Mouse (Mus musculus): Measurements from ENCODE around the gene Coq4.

Coq4 gene

DNA sequence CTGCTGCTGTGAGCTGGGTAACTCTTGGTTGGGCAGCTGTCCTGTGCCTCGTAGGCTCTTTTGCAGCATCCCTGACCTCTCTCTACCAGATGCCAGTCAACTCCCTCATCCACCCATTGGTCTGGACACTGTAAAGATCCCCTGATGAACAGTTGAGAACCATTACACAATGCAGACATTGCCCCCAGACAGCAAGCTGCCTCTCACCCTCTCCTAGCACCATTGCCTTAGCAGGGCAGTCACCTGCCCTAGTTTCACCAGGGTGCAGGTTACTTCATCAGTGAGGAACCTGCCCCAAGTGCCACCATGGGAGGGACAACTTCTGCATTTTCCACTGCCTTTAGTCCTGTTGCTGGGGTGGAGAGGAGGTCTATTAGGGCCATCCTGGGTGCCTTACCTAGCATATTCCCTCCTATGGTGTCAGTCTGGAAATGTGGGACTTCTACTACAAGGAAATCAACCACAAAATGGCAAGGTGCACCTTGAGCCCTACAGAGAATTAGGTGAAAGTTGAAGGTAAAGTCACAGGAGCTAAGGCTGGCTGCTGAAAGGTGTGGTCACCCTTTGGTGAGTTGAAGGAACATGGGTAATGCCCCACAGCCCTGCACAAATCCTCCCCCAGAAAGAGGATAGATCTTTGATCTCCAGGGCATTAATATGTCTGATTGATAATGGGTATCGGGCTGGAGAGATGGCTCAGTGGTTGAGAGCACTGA, 5.6 kb downstream of the Coq4 start:
- no peak for DNase-seq (ENCODE audit: low spot score in 2 of 2)

DNA sequence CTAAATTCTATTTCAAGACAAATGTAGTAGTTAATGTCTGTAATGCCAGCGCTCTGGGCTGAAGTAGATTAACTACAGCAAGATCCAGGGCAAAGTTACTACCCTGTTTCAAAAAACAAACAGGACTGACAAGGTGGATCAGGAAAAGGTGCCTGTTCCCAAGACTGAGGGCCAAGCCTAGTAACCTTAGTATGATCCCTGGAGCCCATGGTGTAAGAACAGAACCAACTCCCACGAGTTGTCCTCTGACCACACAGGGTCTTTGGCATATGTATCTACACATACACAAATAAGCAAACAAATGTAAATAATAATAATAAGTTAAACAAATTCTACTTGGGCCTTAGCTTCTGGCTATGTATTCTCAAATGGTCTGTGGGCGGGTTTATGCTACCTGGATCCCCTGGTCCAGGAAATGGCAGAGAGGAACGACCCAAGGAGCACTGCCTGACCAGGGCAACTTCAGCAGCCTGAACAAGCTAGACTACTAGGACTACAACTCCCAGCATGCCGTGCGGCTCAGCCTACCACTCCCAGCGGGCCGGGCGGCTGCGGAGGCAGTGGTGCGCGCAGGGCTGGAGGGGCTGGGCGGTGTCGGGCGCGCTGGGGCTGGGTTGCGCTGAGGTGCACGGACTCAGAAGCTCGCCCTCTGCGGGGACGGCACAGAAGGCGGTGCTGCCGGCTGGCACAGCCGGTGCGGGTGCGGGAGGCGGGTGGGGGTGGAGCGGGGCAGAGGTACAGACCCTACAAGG, 15.0 kb downstream of the Coq4 start, which contains the start of gene Slc27a4:
Gene Slc27a4 (plus strand): TSS at position 560 of the 752 bp plus-strand sequence.
- DNase-seq (ENCODE audit: low spot score in 2 of 2) = peak; percentile 95

DNA sequence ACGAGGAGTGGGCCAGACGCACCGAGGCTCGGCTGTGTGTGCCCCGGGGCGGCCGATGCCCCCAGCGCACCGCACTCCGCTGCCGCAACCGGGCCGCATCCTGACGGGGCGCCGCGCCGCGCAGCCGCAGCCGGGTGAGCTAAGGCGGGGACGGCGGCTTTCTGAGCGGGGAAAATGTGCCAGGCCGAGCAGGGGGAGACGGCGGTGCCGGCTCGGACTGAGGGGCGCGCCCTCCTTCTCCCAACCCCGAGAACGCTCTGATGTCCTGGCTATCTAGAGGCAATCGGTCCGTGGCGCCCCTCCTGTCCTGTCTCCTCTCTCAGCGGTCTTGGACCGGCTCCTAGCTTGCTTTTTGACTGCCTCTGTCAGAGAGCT, 15.5 kb downstream of the Coq4 start:
- no peak for DNase-seq (ENCODE audit: low spot score in 2 of 2)

DNA sequence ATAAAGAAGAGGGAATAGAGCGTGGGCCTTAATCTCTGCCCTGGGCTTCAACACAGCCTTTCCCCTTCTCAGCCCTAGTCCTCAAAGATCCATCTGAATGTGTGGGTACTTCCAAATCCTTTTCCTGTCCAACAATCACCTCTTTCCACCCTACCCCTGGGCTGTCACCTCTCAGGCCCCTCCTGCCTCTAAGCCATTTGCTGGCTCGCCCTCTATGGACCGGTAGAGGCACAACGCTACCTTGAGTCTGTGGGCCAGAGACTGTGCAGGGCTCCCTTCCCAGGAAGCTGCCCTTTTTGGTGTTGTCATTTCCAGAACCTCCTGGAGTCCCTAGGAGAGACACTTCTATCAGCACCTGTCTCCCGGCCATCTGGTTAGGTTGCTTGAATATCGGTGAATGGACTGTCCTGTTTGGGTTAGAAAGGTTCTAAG, 16.1 kb downstream of the Coq4 start:
- DNase-seq (ENCODE audit: low spot score in 2 of 2) = peak in 1 of 2 experiments; percentile 17

DNA sequence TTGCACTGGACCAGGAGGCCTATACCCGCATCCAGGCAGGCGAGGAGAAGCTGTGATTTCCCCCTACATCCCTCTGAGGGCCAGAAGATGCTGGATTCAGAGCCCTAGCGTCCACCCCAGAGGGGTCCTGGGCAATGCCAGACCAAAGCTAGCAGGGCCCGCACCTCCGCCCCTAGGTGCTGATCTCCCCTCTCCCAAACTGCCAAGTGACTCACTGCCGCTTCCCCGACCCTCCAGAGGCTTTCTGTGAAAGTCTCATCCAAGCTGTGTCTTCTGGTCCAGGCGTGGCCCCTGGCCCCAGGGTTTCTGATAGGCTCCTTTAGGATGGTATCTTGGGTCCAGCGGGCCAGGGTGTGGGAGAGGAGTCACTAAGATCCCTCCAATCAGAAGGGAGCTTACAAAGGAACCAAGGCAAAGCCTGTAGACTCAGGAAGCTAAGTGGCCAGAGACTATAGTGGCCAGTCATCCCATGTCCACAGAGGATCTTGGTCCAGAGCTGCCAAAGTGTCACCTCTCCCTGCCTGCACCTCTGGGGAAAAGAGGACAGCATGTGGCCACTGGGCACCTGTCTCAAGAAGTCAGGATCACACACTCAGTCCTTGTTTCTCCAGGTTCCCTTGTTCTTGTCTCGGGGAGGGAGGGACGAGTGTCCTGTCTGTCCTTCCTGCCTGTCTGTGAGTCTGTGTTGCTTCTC, 28.5 kb downstream of the Coq4 start:
- DNase-seq (ENCODE audit: low spot score in 2 of 2) = no peak

DNA sequence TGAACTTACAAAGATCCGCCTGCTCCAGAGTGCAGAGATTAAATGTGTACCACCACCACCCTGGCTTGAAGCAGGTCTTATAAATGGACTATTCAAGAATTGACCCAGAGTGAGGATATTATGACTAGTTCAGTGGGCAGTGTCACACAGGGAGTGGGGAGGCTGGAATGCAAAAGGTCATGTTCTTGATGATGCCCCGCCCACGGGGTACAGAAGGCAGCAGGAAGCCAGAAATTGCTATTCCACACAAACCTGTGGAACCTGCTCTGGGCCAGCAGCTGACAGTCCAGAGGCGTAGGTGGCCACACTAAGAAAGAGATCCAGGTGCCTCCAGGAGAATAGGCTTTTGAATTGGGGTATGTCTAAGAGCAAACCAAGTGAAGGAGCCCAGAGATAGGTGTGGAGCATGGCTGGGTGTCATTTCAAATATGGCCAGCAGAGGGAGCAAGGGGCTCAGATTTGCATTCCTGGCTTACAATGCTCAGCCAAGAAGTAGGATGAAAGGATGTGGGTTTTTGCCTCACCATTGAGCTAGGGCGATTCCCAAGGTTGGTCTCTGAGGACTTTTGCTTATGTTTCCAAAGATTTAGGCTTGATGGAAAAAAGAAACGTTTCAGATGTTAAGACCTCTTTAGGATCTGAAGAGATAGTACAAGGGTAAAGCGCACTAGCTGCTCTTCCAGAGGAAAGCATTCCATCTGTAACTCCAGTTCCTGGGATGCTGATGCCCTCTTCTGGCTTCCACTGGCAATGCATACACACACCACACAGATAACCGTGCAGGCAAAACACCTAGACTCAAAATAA, 30.3 kb downstream of the Coq4 start:
- peak; percentile 48 to 57 for DNase-seq (ENCODE audit: low spot score in 2 of 2)

DNA sequence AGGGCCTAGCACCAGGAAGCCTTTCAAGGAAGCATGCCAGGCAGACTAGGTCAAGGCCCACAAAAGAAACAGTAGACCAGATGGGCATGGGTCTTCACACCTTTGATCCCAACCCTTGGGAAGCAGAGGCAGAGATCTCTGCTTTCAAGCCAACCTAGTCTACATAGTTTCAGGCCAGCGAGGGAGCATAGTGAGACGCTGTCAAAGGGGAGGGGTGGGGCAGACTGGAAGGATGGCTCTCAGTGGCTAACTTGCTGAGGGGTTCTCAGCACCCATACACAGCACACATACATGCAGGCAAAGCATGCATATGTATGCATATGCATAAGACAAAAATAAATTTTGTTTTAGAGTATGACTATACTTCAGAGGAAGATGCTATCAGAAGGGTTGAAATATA, 32.1 kb downstream of the Coq4 start:
- no peak for DNase-seq (ENCODE audit: low spot score in 2 of 2)

DNA sequence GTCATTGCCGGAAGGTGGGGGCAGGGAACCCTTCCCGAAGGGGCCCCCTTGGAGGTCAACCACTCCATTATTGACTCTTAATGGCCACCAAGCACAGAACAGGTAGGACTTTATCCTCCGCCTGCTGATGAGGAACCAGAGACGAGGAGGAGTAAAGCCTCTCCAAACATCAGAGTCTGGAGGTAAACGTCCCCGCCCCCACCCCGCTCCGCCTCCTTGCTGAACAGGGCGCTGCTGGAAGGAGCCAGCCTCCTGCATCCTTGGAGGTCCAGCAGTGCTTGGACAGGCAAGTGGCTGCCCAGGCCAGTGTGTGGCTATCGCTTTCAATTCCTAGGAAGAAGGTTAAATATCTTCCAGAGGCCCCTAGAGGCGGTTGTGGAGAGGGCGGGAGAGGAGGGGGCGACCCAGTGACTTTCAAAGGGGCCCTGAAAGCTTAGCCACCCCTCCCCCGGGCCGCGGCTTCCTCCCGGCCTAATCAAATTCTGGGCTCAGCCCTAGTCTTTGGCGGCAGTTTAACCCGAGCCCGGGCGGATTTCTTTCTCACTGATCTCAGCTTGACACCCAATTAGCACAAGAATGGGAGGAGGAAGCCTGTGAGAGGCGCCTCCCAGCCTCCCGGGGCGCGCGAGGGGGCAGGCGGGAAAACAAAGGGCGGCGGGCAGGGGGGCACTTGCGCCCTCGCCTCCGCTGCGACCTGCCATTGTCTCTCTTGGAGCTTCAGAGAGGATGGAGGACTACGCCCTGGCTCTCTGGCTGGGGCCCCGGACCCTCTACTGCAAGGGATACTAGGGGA, 32.9 kb downstream of the Coq4 start, which contains the start of gene Urm1:
Gene Urm1 (plus strand): TSS at position 51 of the 793 bp plus-strand sequence.
- peak; percentile 68 to 72 for DNase-seq (ENCODE audit: low spot score in 2 of 2)

DNA sequence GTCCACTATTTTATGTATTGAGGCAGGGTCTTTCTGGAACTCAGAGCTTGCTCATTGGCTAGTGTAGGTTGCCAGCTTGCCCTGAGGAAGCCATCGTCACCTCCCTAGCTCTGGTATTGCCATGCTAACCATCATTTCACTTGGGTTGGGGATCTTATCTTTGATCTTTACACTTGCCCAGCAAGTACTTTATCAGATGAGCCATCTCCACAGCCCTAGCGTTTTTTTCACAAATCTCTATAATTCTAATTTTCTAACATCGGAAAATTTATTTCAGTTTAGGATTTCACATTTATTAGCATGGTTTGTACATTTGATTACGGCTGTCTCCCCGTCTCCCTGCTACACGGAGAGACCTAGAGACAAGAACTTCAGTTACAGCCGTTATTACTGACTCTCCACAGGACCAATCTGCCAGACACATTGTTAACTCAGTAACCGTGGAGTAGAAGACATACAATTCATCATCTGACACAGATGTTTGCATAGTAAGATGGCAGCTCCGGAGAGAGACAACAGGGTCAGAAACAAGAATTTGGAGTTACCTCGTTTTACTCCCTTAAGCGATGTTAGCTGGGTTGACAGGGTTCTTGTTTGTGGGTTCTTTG, 39.1 kb downstream of the Coq4 start:
- no peak for DNase-seq (ENCODE audit: low spot score in 2 of 2)

DNA sequence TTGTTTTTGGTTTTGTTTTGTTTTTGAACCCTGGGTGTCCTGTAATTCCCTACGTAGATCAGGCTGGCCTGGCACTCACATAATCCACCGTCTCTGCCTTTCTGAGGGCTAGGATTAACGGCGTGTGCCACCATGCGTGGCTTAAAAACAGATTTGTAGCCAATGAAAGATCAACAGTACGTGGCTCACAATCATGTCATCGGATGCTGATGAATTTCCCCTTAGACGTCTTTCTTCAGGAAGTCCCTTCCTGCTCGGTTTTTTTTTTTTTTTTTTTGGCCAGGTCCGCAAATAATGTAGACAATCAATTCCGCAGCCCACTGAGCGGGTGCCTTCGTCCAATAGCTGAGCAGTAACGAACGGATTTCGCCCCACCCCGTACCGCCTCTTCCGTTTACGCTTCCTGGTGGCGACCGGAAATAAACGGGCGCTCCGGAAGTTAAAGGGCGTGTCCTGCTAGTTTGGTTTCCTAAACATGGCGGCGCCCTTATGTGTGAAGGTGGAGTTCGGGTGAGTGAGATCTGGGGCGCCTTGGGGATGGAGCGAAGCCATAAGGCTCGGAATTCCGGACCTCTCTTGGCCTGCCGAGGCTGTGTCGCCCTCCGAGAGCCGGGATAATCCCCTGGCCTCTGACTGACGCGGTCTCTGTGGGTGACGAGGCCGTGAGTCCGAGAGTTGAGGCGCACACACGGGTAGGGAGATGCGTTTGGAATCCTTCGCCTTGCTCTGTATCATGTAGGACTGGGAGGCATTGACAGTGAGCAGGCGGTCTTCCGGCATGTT, 39.8 kb downstream of the Coq4 start:
- peak; percentile 95 to 97 for DNase-seq (ENCODE audit: low spot score in 2 of 2)

DNA sequence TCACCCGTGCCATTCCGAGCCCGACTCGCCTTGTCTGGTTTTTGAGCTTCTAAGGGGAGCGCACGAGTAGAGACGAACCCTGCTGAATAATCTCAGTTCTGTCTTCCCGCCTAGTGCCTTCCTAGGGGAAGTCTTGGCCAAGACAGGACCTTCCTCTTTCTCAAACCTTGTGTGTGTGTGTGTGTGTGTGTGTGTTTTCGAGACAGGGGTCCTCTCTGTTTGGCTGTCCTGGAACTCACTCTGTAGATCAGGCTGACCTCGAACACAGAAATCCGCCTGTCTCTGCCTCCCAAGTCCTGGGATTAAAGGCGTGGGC, 40.4 kb downstream of the Coq4 start:
- DNase-seq (ENCODE audit: low spot score in 2 of 2) = no peak

DNA sequence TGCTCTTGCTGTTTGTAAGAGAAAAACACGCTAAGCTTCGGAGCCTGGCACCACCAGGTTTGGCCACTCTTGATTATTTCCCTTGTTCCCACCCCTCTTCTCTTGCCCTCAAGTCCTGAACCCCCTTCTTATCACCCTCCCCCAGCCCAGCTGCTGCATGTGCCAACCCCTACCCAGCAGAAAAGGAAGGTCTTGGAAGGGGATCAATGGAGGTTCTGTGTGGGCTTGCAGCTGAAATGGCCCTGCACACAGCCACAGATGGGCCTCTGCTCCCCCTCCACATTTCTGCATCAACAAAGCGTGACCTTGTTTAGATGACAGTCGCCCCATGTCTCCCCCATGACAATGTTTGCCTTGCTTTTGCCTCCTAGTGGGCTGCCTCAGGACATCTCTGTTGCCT, 43.8 kb downstream of the Coq4 start:
- no peak for DNase-seq (ENCODE audit: low spot score in 2 of 2)

DNA sequence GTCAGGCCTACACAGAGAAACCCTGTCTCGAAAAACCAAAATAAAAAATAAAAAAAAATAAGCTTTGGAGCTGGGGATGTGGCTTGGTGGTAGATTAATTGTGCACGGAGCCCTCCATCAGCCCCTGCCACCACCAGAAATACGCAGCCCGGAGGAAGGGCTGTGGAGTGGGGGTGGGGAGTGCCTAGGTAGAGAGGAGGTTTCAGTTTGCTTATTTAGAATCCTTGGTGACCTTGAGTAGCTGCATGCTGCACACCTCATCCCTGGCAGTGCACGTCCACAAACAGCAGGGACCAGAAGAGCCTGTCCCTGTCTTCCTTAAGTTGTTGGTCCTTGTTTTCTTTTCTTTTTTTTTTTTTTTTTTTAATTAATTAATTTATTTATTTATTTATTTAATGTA, 46.5 kb downstream of the Coq4 start:
- DNase-seq (ENCODE audit: low spot score in 2 of 2) = no peak

DNA sequence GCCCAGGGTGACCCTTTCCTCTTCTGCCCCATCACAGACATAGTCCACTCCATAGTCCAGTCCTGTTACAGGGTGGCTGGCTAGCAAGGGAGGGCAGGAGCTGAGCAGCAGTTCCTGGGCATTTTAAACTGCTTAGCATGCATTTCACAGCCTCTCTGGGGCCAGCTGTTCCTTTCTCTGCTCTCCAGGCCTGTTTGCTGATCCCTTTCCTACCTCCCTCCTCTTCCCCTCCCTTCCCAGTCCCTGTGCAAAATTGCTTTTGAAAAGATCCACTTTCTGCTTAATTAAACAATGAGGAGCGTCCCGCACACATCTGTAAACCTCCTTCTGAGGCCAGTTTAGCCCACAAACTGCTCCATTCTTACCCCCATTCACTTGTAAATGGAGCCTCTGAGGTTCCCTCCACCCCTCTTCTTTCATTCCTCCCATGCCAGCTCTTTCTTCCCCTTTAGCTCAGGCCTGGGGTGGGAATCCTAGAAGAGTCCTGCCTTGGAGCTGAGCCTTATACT, 48.2 kb downstream of the Coq4 start:
- no peak for DNase-seq (ENCODE audit: low spot score in 2 of 2)

DNA sequence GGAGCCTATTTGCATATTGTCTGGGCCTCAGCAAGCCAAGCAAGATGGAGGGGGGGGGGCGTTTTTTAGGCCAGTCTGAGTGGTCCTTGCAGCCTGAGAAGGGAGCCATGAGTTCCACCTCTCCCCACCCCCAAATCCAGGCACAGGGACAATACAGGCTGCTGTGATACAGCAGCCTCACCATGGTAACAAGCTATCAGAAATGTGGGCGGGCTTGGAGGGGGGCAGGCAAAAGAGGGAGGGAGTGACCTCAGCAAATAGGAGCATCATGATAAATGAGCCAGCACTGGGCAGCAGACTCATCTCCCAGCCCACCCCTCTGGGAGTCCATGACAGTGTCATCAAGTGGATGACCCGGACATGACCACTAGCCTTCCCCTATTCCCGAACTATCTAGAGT, 52.2 kb downstream of the Coq4 start:
- no peak for DNase-seq (ENCODE audit: low spot score in 2 of 2)

DNA sequence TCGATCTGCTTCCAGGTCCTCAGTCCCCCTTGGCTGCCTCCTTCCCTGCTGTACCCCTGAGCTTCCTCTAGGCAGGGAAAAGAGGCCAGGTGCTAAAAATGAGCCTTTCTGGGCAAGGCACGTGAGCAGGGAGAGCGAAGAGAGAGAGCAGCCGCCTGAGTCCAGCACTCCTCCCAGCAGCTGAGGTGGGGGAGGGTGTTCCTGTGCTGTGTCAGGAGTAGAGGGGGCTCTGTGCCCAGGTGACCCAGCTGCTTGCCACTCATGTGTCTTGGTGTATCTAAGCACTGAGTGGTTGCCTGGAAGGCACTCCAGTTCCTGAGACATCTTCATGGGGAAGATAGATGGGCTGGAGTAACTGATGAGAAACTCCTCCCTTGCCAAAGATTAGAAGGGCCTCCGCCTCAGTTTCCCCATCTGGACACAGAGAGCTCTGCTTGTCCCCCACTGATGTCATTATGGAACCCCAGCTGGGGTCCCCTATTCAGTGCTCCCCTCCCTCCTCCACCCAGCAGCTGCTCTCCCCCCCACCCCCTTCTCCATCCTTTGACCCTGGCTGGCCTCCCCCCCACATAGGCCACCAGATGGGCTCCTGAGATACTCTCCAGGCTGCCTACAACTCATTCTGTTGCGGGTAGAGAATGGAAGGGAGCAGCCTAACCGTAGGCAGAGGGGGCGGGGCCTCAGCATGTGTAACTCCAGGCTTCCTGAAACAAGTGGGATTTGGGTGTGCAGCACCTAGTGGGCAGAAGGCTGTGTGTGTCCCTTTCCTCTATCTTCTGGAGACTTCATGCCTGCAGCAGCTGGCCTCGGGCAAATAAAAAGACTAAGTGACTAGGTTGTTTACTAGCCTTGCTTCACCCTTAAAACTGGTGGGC, 56.2 kb downstream of the Coq4 start:
- no peak for DNase-seq (ENCODE audit: low spot score in 2 of 2)

DNA sequence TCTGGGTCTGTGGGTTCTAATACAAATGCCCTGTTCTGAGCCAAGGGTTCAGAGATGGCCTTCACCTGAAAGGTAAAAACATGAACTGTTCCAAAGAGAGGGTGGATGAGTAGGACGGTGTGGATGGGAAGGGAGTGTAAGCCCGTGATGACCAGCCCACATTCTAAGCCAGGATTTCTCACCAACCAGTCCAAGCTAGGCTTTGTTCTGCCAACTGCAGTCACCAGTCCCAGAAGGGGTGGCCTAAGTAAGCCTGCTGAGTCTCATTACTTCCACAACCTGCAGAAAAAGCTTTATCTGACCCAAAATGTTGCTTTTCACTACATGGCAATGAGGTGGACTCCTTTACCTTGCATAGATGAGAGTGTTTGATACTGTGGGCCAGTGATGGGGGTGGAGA, 56.8 kb downstream of the Coq4 start:
- DNase-seq (ENCODE audit: low spot score in 2 of 2) = no peak

DNA sequence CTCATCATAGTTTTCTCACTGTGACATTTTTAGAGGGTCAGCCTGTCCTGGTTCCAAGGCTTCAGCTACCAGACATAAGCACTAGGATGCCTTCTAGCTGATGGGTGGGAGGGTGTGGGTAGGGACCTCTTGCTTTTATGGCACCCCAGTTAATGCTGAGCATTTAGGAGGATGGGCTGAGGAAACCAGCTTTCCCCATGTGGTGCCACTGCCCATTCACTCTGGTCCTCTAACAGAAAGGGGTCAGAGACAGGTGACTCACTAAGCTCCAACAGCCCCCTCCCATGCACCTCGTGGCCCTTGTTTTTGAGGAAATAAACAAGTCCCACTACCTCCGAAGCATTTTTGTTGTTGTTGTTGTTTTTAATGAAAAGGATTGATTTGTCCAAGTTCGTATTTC, 57.4 kb downstream of the Coq4 start:
- DNase-seq (ENCODE audit: low spot score in 2 of 2) = no peak

DNA sequence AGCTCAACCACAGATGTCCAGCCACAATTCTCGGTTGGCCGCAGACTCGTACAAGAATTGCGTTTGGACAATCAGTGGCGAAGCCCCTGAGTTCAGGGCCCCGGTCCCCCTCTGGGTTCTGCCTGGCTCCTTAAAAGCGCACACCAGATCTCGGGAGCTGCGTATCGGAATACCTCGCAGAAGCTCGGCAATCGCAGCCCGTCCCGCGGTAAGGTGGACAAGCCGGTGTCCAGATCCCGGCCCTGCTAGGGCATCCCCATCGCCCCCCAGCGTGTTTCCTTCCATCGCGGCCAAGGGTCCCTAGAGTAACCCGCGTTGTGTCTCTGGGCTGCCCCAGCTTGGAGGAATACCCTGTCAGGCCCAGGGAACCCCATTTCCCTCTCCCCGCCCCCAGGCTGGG, 58.3 kb downstream of the Coq4 start:
- no peak for DNase-seq (ENCODE audit: low spot score in 2 of 2)
